Mouse (Mus musculus): ENCODE data around the gene Dmrt2. TPM values are rescaled to one million over a fixed set of nuclear protein-coding genes. Genes with fewer than 3 reads are reported as not detected.
A peak's percentile ranks its signal among the peaks of the same experiment; 100 is the strongest.

Gene Dmrt2
- total RNA-seq (2021), result 1 to 10 TPM; 4.5 to 8.8 TPM
- long read RNA-seq, experiment 1, partial matches to known transcripts, result 1 of 14 reads
- long read RNA-seq, experiment 1, other reads (novel, unspliced or antisense), result 11 of 14 reads
- long read RNA-seq, experiment 2, partial matches to known transcripts, result 4 of 25 reads
- long read RNA-seq, experiment 2, other reads (novel, unspliced or antisense), result 21 of 25 reads

- no peak for TF ChIP-seq CTCF (IDR thresholded peaks at IDR 0.05)
- Histone ChIP-seq H3K4me3 (peak within 1 kb of the TSS; percentile 84), H3K27ac (peak within 1 kb of the TSS; percentile 92)
- intact Hi-C loops (cut with DNase I), result loop anchor here (2.0 to 10.0 kb wide), 2 partner anchors 352 to 1076 kb away; no protein-coding TSS in a partner anchor
- peak; percentile 94 for DNase-seq
These were observed at the start of gene Dmrt2 for GRCm38 (mm10) chr19:25672101-25672950. Gene Dmrt2, plus strand, starts transcription at chr19:25672411.

GRCm38 (mm10) chr19:25628490-25628889, 43.7 kb upstream of the Dmrt2 start:
- intact Hi-C loops (cut with DNase I), result no loop called here

GRCm38 (mm10) chr19:25635119-25635518, 37.1 kb upstream of the Dmrt2 start:
- no peak for DNase-seq
- no peak for TF ChIP-seq CTCF (IDR thresholded peaks at IDR 0.05)
- H3K27ac ChIP-seq, result no peak overlapping the region
- no peak overlapping the region for H3K4me3 ChIP-seq
- intact Hi-C loops (cut with DNase I), result loop anchor here (1.0 kb wide), 1 partner anchor 90 kb away; no protein-coding TSS in a partner anchor

More at GRCm38 (mm10) chr19:25628490-25628889, 43.7 kb upstream of the Dmrt2 start:
- no peak overlapping the region for H3K4me3 ChIP-seq
- H3K27ac ChIP-seq, result no peak overlapping the region
- TF ChIP-seq CTCF (IDR thresholded peaks at IDR 0.05), result peak; percentile 96
- DNase-seq, result peak; percentile 64

GRCm38 (mm10) chr19:25635622-25636244, 36.5 kb upstream of the Dmrt2 start:
- DNase-seq, result peak; percentile 71
- Histone ChIP-seq H3K4me3 (no peak overlapping the region), H3K27ac (no peak overlapping the region)
- peak; percentile 97 for TF ChIP-seq CTCF (IDR thresholded peaks at IDR 0.05)
- intact Hi-C loops (cut with DNase I), result loop anchor here (1.0 kb wide), 1 partner anchor 90 kb away; no protein-coding TSS in a partner anchor

GRCm38 (mm10) chr19:25638766-25639361, 33.3 kb upstream of the Dmrt2 start:
- H3K27ac ChIP-seq, result no peak overlapping the region
- no peak for DNase-seq
- intact Hi-C loops (cut with DNase I), result no loop called here
- no peak overlapping the region for H3K4me3 ChIP-seq
- no peak for TF ChIP-seq CTCF (IDR thresholded peaks at IDR 0.05)

GRCm38 (mm10) chr19:25641786-25642185, 30.4 kb upstream of the Dmrt2 start:
- no peak for DNase-seq
- no peak for TF ChIP-seq CTCF (IDR thresholded peaks at IDR 0.05)
- intact Hi-C loops (cut with DNase I), result no loop called here
- Histone ChIP-seq H3K27ac (no peak overlapping the region), H3K4me3 (no peak overlapping the region)

GRCm38 (mm10) chr19:25647136-25647535, 25.1 kb upstream of the Dmrt2 start:
- H3K27ac ChIP-seq, result no peak overlapping the region
- no peak for TF ChIP-seq CTCF (IDR thresholded peaks at IDR 0.05)

GRCm38 (mm10) chr19:25648701-25649100, 23.5 kb upstream of the Dmrt2 start:
- no peak overlapping the region for H3K4me3 ChIP-seq
- TF ChIP-seq CTCF (IDR thresholded peaks at IDR 0.05), result no peak
- intact Hi-C loops (cut with DNase I), result no loop called here
- H3K27ac ChIP-seq, result no peak overlapping the region
- DNase-seq, result no peak

More at GRCm38 (mm10) chr19:25647136-25647535, 25.1 kb upstream of the Dmrt2 start:
- DNase-seq, result no peak
- intact Hi-C loops (cut with DNase I), result no loop called here
- no peak overlapping the region for H3K4me3 ChIP-seq

GRCm38 (mm10) chr19:25650474-25650873, 21.7 kb upstream of the Dmrt2 start:
- Histone ChIP-seq H3K4me3 (no peak overlapping the region), H3K27ac (no peak overlapping the region)
- TF ChIP-seq CTCF (IDR thresholded peaks at IDR 0.05), result no peak
- intact Hi-C loops (cut with DNase I), result no loop called here
- DNase-seq, result no peak

GRCm38 (mm10) chr19:25652560-25652959, 19.7 kb upstream of the Dmrt2 start:
- intact Hi-C loops (cut with DNase I), result no loop called here
- Histone ChIP-seq H3K27ac (no peak overlapping the region), H3K4me3 (no peak overlapping the region)
- no peak for DNase-seq
- TF ChIP-seq CTCF (IDR thresholded peaks at IDR 0.05), result no peak

GRCm38 (mm10) chr19:25654034-25654749, 18.0 kb upstream of the Dmrt2 start:
- intact Hi-C loops (cut with DNase I), result no loop called here
- peak; percentile 39 for DNase-seq
- Histone ChIP-seq H3K27ac (no peak overlapping the region; the same call in 1 of the 2 replicates), H3K4me3 (no peak overlapping the region)
- no peak for TF ChIP-seq CTCF (IDR thresholded peaks at IDR 0.05)

Data from gastrocnemius, adult 2 months (tissue).